Mouse (Mus musculus): ENCODE measurements at regions not wholly inside any gene's neighbourhood (a gene's known extent, or its start where the extent isn't known, plus 50 kb on each side); places are given as distances from the start of the nearest gene placed in this dataset.

- no peak for DNase-seq (ENCODE audit: low spot score in 2 of 2)
These were observed 327.8 kb upstream of the Robo2 start for GRCm38 (mm10) chr16:74739194-74740135.

- no peak for DNase-seq (ENCODE audit: low spot score in 2 of 2)
These were observed 321.5 kb upstream of the Robo2 start for GRCm38 (mm10) chr16:74732940-74733776.

DNA sequence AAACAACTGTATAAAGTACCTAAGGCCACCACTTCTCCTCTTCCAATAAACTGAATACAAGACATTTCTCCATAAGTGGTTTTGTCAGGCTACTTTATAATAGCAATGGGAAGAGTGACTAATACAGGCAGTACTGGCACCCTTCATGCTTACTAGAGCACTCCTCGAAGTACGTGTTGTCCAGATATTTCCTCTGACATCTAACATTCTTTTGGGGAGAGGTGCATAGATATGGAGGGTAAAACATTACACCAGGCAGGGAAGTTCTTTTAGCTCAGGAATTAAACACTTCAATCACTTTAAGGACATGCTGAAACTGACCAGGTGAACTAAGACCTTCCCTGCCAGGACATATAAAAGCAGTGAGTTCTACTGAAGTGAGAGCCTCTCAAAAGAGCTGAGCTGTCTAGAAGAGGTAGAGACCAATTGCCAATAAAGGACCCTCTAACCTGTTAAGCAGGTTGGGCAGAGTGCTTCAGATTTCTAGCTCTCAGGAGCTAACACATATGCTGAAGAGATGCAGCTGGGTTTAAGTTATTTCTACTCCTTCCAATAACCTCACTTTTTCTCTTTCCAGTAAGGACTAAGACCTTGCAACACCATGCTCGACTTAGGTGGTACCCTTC is 318.7 kb upstream of the Robo2 start:
- DNase-seq (ENCODE audit: low spot score in 2 of 2), result no peak

DNA sequence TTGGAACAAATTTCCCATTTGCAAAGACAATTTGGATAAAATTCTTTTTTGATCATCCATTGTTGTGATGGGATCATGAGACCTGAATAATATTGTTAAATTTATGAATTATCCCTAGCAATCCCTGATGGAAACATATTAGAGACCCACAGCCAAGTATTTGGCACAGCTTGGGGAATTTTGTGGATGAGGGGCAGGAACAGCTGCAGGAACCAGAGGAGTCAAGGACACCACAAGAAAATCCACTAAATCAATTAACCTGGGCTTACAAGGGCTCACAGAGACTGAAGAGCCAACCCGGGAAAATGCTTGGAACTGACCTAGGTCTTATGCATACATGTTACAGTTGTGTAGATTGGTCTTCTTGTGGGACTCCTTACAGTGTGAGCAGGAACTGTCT is 311.6 kb upstream of the Robo2 start:
- DNase-seq (ENCODE audit: low spot score in 2 of 2), result no peak

DNA sequence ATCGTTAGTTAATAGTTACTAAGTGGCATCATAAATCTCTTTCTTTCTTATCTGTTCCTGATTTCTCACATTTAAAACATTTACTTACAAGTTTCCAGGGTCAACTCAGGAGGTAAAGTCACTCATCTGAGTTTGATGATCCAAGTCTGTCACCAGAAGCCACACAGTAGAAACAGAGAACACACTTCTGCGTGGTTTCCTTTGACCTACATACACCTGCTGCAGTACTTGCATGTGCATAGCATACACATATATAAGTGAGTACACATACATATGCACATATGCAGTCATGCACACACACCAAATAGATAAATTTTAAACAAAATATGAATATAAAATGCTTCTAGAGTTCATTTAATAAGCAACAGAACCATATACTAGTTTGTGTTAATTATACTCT is 306.5 kb upstream of the Robo2 start:
- DNase-seq (ENCODE audit: low spot score in 2 of 2), result no peak

- no peak for DNase-seq (ENCODE audit: low spot score in 2 of 2)
These were observed 306.0 kb upstream of the Robo2 start for GRCm38 (mm10) chr16:74717622-74718021.

- no peak for DNase-seq (ENCODE audit: low spot score in 2 of 2)
These were observed 303.3 kb upstream of the Robo2 start for GRCm38 (mm10) chr16:74714950-74715349.

DNA sequence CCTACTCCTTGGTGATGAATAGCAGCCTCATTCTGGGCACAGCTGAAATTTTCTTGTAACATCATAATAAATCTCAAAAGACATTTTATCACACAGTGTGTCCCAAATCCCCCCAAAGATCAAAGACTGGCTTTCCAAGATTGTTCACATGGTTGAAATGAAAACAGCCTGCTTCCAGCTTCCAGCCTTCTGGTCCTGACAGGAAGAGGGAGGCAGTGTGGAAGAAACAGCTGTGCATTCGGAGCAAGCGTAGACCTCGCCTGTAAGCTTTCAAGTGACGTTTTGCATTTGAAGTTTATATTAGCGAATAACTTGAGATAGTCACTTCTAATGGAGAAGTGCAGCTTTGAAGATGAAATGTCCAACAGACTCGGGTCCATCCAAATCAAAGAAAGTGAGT is 300.9 kb upstream of the Robo2 start:
- DNase-seq (ENCODE audit: low spot score in 2 of 2), result no peak

- DNase-seq (ENCODE audit: low spot score in 2 of 2), result no peak
These were observed 290.4 kb upstream of the Robo2 start for GRCm38 (mm10) chr16:74702067-74702466.

DNA sequence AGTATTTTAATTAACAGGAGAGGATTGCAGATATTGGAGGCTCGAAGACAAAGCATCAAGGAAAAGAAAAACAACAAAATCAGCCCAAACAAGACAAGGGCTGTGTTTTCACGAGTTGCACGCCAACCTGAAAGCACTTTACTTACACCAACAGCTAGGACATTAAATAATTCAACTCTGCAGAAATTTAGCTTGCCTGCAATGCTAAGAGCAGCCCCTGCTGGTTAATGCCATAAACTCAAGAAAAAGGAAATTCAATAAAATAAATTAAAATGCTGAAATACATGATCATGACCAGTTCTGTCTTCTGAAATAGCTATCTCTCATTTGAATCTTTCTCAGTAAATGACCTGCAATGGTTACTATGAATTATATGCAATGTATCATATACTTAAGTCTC is 271.7 kb upstream of the Robo2 start:
- no peak for DNase-seq (ENCODE audit: low spot score in 2 of 2)

- no peak for DNase-seq (ENCODE audit: low spot score in 2 of 2)
These were observed 264.0 kb upstream of the Robo2 start for GRCm38 (mm10) chr16:74675586-74675985.

GRCm38 (mm10) chr16:74671466-74671865 is 259.8 kb upstream of the Robo2 start:
- DNase-seq (ENCODE audit: low spot score in 2 of 2), result no peak

DNA sequence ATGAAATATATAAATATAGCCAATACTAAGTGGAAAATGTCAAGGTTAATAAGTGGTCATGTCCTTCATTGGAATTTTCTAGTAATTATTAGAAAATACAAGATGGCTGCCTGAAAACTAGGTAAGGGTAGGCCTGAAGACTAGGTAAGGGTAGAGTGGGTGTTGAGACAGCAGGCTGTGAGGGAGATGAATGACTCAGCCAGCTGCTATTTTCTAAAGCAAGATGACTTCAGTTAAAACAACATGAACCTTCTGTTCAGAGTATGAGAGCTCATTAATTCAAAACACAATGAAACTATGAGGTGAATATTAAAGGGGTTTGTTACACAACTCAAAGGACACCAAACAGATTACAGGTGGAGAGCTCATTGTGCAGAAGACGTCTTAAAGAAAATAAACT is 252.7 kb upstream of the Robo2 start:
- DNase-seq (ENCODE audit: low spot score in 2 of 2), result no peak

DNA sequence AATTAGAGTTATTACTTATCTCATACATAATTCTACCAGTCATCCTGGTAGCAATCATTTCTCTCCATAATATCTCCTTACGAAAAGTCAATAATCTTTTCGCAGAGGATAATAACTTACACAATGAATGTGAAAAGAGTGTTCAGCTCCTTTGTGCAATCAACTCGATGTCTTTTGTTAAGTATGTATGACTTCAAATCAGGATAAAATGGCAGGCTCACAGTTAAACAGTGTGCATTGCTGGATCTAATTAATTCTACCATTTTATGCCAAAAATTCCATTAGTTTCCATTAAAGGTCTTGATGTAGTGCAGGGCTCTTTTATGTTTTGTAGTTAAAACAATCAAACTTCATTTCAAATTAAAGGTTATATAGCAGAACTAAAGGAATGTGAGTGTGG is 239.6 kb upstream of the Robo2 start:
- DNase-seq (ENCODE audit: low spot score in 2 of 2), result no peak

DNA sequence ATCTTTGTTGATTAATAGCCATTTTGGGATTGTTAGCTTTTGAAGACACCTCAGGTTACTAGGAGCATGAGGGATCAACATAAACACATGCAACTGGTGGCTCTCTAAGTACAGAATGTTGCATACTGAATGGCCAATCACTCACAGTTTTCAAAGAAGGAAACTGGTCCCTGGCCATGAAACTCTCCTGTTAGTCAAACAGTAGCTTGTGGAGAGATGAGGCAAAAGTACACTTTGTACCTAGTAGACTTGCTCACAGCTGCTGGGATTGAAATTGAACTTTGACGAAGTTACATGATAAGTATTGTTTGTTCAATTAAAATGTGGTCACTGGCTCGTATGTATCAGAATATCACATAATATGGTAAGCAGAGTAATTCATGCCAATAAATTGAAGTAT is 237.6 kb upstream of the Robo2 start:
- no peak for DNase-seq (ENCODE audit: low spot score in 2 of 2)

- no peak for DNase-seq (ENCODE audit: low spot score in 2 of 2)
These were observed 236.8 kb upstream of the Robo2 start for GRCm38 (mm10) chr16:74648384-74648783.

GRCm38 (mm10) chr16:74644750-74645366 is 233.2 kb upstream of the Robo2 start:
- no peak for DNase-seq (ENCODE audit: low spot score in 2 of 2)

- no peak for DNase-seq (ENCODE audit: low spot score in 2 of 2)
These were observed 228.2 kb upstream of the Robo2 start for GRCm38 (mm10) chr16:74639805-74640204.

GRCm38 (mm10) chr16:74637638-74638037 is 226.0 kb upstream of the Robo2 start:
- DNase-seq (ENCODE audit: low spot score in 2 of 2), result no peak

- no peak for DNase-seq (ENCODE audit: low spot score in 2 of 2)
These were observed 214.2 kb upstream of the Robo2 start for GRCm38 (mm10) chr16:74625783-74626182.

- DNase-seq (ENCODE audit: low spot score in 2 of 2), result no peak
These were observed 200.4 kb upstream of the Robo2 start for GRCm38 (mm10) chr16:74612072-74612471.

GRCm38 (mm10) chr16:74609564-74609963 is 197.9 kb upstream of the Robo2 start:
- no peak for DNase-seq (ENCODE audit: low spot score in 2 of 2)
